Mouse (Mus musculus): Measurements from ENCODE around the gene 1810013L24Rik. TPM values are rescaled to one million over a fixed set of nuclear protein-coding genes. Genes with fewer than 3 reads are reported as not detected.

1810013L24Rik gene
- polyA plus RNA-seq (2012; rRNA removed): 4.7 and 5.2 TPM in 2 replicates

GRCm38 (mm10) chr16:8829564-8830359 is at the start of gene 1810013L24Rik:
TSS of gene 1810013L24Rik (plus strand) at chr16:8830100.

GRCm38 (mm10) chr16:8791949-8792557 is 37.8 kb upstream of the 1810013L24Rik start, which contains the start of gene Usp7:
TSS of gene Usp7 (minus strand) at chr16:8792308.

Other genes starting within 250 kb of the 1810013L24Rik start
- 120 and 121 TPM in 2 replicates for gene Pmm2, start 192.4 kb upstream of the 1810013L24Rik start, polyA plus RNA-seq (2012; rRNA removed)
- 4.8 and 5.5 TPM in 2 replicates for gene Tmem186, start 192.4 kb upstream of the 1810013L24Rik start, polyA plus RNA-seq (2012; rRNA removed)
- 117 and 123 TPM in 2 replicates for gene Carhsp1, start 157.9 kb upstream of the 1810013L24Rik start, polyA plus RNA-seq (2012; rRNA removed)
- 0.59 and 0.84 TPM in 2 replicates for gene Gm5767, start 149.3 kb upstream of the 1810013L24Rik start, polyA plus RNA-seq (2012; rRNA removed)
- 3.4 and 4.9 TPM in 2 replicates for gene Usp7, start 37.8 kb upstream of the 1810013L24Rik start, polyA plus RNA-seq (2012; rRNA removed)

All from stomach, adult 2 months (tissue).